11 mouse cellular contexts compared by ENCODE assay signal in genomic region chr1:138614552-138615287, GRCm38 (mm10). TPM values are rescaled to one million over a fixed set of nuclear protein-coding genes. Genes with fewer than 3 reads are reported as not detected.
DNase-seq lines count a peak whose midpoint lies in the region; TF ChIP-seq lines count a peak whose summit lies in the region.
"Had no signal": no experiment of that assay in that cellular context is flagged by ENCODE, and none has a peak within 500 bp of the region (broad histone marks: within the 10 kb centered on the region; RNA-seq: fewer than 3 reads in every experiment).

No protein-coding gene starts in this region.

- TF ChIP-seq POLR2A in small intestine, adult 2 months (IDR thresholded peaks at IDR 0.05; ENCODE audit: low read depth, low read length): no peak

- peaks cover 5% of the 10 kb centered on the region; the same call in 1 of the 2 replicates for H3K4me1 ChIP-seq in small intestine, adult 2 months (ENCODE audit: control insufficient read depth, insufficient read depth, insufficient read length, low read length)

- no peaks in the 10 kb centered on the region for H3K27me3 ChIP-seq in small intestine, adult 2 months (ENCODE audit: control insufficient read depth, insufficient read depth, low read length)
- H3K27me3 ChIP-seq: lung, embryonic 15.5 days had no signal

- TF ChIP-seq CTCF in small intestine, adult 2 months (IDR thresholded peaks at IDR 0.05; ENCODE audit: extremely low read depth, insufficient read length, insufficient replicate concordance, low read depth, low read length): no peak

- peak; percentile 40 for DNase-seq in layer of hippocampus, adult 11-12 months (ENCODE audit: low spot score)
- no peak for DNase-seq in layer of hippocampus, postnatal 14 days (ENCODE audit: low spot score in 2 of 2)
- peak; percentile 66 for DNase-seq in CD4-positive, CD25-positive, alpha-beta regulatory T cell, adult 2 months (ENCODE audit: low read depth, low spot score)
- DNase-seq in brain, adult 2 months (ENCODE audit: low read depth, low spot score): peak; percentile 61
- no peak for DNase-seq in adrenal gland, postnatal 25 days
- no peak for DNase-seq in left cerebral cortex, adult 8-10 months (ENCODE audit: low spot score in 2 of 2)
- DNase-seq: adrenal gland, adult 8-10 months; cerebellum, postnatal 25 days had no signal

- H3K4me3 ChIP-seq in small intestine, adult 2 months (ENCODE audit: low read depth, low read length): no peak overlapping the region
- H3K4me3 ChIP-seq: erythroblast, embryonic 14.5 days; lung, embryonic 15.5 days had no signal

- WGBS in small intestine, adult 2 months: 77% methylated on average over 6 of the region's 6 CpGs

- H3K27ac ChIP-seq in small intestine, adult 2 months (ENCODE audit: insufficient read depth, low read depth, low read length): peak overlapping the region; percentile 54
- H3K27ac ChIP-seq: lung, embryonic 15.5 days had no signal

- H3K36me3 ChIP-seq in small intestine, adult 2 months (ENCODE audit: control insufficient read depth, insufficient read depth, low read length): no peaks in the 10 kb centered on the region
- H3K36me3 ChIP-seq: lung, embryonic 15.5 days had no signal

RNA-seq across cellular contexts. Expression of gene Nek7, which starts 5.2 kb away (rescaled TPM):
- total RNA-seq in layer of hippocampus, postnatal 14 days (2021): 10 to 100 TPM; 24.7 to 26.1 TPM
- 2.3 and 2.6 TPM in 2 replicates for polyA plus RNA-seq in small intestine, adult 2 months (2012; rRNA removed)
- total RNA-seq in adrenal gland, postnatal 25 days (2021): 45.5 and 51.2 TPM in 2 replicates
- 10 to 100 TPM; 36.9 to 39.8 (median 37.8) TPM for total RNA-seq in left cerebral cortex, adult 8-10 months (2022)

Comparison
In these comparisons a context has a peak if more than half of its experiments do, and no peak if none do; other contexts are left out.
1. DNase-seq: peak in layer of hippocampus, adult 11-12 months (single experiment), CD4-positive, CD25-positive, alpha-beta regulatory T cell, adult 2 months (single experiment) and brain, adult 2 months (single experiment); none in layer of hippocampus, postnatal 14 days (0 of 2), adrenal gland, postnatal 25 days (single experiment) and left cerebral cortex, adult 8-10 months (0 of 2).